Mouse (Mus musculus) liver, adult 2 months (tissue): ENCODE measurements around the gene Rsph3a.

Experiments
- CTCF ChIP-seq: fragments of 200-500 bp; IDR thresholded peaks from 2 replicates; pipeline ENCODE4 v1.5.1; 2011; ENCODE audit warnings: low read depth, low read length, control low read depth
- POLR2A ChIP-seq: fragments of 200-500 bp; IDR thresholded peaks from 2 replicates; pipeline ENCODE4 v1.6.1; 2011; ENCODE audit warnings: low read length, control low read depth; ENCODE audit not compliant: insufficient read depth; ENCODE audit errors: extremely low read depth

- no peak for TF ChIP-seq POLR2A
- no peak for TF ChIP-seq CTCF
Observed at GRCm38 (mm10) chr17:7914596-7915227, 30.7 kb upstream of the Rsph3a start.
